Mouse (Mus musculus) erythroblast, embryonic 14.5 days (primary cell): ENCODE measurements around the gene Xxylt1. TPM values are rescaled to one million over a fixed set of nuclear protein-coding genes. Genes with fewer than 3 reads are reported as not detected.

Source experiments
- H3K27me3 ChIP-seq: 2 replicates; pipeline ENCODE4 v1.6.1; 2012; ENCODE audit warnings: inconsistent platforms; ENCODE audit not compliant: control insufficient read depth
- H3K36me3 ChIP-seq: 2 replicates; pipeline ENCODE4 v1.6.1; 2012; ENCODE audit warnings: mild to moderate bottlenecking, inconsistent platforms; ENCODE audit not compliant: control insufficient read depth
- H3K4me1 ChIP-seq: 2 replicates; pipeline ENCODE4 v1.6.1; 2012; ENCODE audit warnings: inconsistent platforms; ENCODE audit not compliant: control insufficient read depth
- H3K4me3 ChIP-seq: replicated peaks from 2 replicates; pipeline ENCODE3; 2012; ENCODE audit warnings: moderate library complexity, mild to moderate bottlenecking, inconsistent platforms
- H3K9me3 ChIP-seq: 2 replicates; pipeline ENCODE4 v1.6.1; 2012; ENCODE audit warnings: low read length, inconsistent platforms, mixed read lengths; ENCODE audit not compliant: control insufficient read depth
- GATA1 ChIP-seq: IDR thresholded peaks from 2 replicates; pipeline ENCODE4 v1.6.1; 2012; ENCODE audit warnings: low read length, inconsistent platforms, mixed read lengths
- TAL1 ChIP-seq: IDR thresholded peaks from 3 replicates; pipeline ENCODE4 v1.6.1; 2012; ENCODE audit warnings: low read length, inconsistent platforms, mixed read lengths
- polyA plus RNA-seq: library from polyadenylated mRNA; stranded (reverse); fragments of >175 nt; gene quantifications from 2 replicates; pipeline ENCODE4 v1.2.3, GENCODE M21; 2012

The Xxylt1 gene
- polyA plus RNA-seq, 1 experiment, result 0.04 TPM

GRCm38 (mm10) chr16:30966684-30967083 lies 114.5 kb downstream of the Xxylt1 start:
- TF ChIP-seq GATA1 (no peak), TAL1 (no peak)
- Histone ChIP-seq H3K9me3 (no peaks in the 10 kb centered on the region), H3K36me3 (no peaks in the 10 kb centered on the region), H3K4me1 (no peaks in the 10 kb centered on the region), H3K4me3 (no peak overlapping the region), H3K27me3 (no peaks in the 10 kb centered on the region)

- Histone ChIP-seq H3K4me3 (no peak overlapping the region), H3K9me3 (no peaks in the 10 kb centered on the region), H3K36me3 (no peaks in the 10 kb centered on the region), H3K27me3 (no peaks in the 10 kb centered on the region), H3K4me1 (no peaks in the 10 kb centered on the region)
- TF ChIP-seq TAL1 (no peak), GATA1 (no peak)
These were observed 116.3 kb downstream of the Xxylt1 start for GRCm38 (mm10) chr16:30964891-30965290.

- no peak for TF ChIP-seq TAL1
- TF ChIP-seq GATA1, result no peak
- no peaks in the 10 kb centered on the region for H3K4me1 ChIP-seq
- no peaks in the 10 kb centered on the region for H3K36me3 ChIP-seq
- no peaks in the 10 kb centered on the region for H3K9me3 ChIP-seq
- no peak overlapping the region for H3K4me3 ChIP-seq
- H3K27me3 ChIP-seq, result no peaks in the 10 kb centered on the region
These were observed 116.8 kb downstream of the Xxylt1 start for GRCm38 (mm10) chr16:30964411-30964810.

- H3K36me3 ChIP-seq, result no peaks in the 10 kb centered on the region
- H3K4me1 ChIP-seq, result no peaks in the 10 kb centered on the region
- no peaks in the 10 kb centered on the region for H3K27me3 ChIP-seq
- no peak for TF ChIP-seq TAL1
- no peak for TF ChIP-seq GATA1
- no peaks in the 10 kb centered on the region for H3K9me3 ChIP-seq
- no peak overlapping the region for H3K4me3 ChIP-seq
These were observed 118.7 kb downstream of the Xxylt1 start for GRCm38 (mm10) chr16:30962515-30962914.

- Histone ChIP-seq H3K9me3 (no peaks in the 10 kb centered on the region), H3K36me3 (peaks cover 3% of the 10 kb centered on the region; the same call in 1 of the 2 replicates), H3K27me3 (no peaks in the 10 kb centered on the region), H3K4me3 (no peak overlapping the region), H3K4me1 (no peaks in the 10 kb centered on the region)
- TF ChIP-seq TAL1 (no peak), GATA1 (no peak)
These were observed 120.1 kb downstream of the Xxylt1 start for GRCm38 (mm10) chr16:30961176-30961575.

GRCm38 (mm10) chr16:30960266-30960665 lies 121.0 kb downstream of the Xxylt1 start:
- Histone ChIP-seq H3K4me1 (no peaks in the 10 kb centered on the region), H3K9me3 (no peaks in the 10 kb centered on the region), H3K4me3 (no peak overlapping the region), H3K27me3 (no peaks in the 10 kb centered on the region), H3K36me3 (peaks cover 3% of the 10 kb centered on the region; the same call in 1 of the 2 replicates)
- TF ChIP-seq TAL1, result no peak
- TF ChIP-seq GATA1, result no peak

GRCm38 (mm10) chr16:30959692-30960091 lies 121.5 kb downstream of the Xxylt1 start:
- Histone ChIP-seq H3K27me3 (no peaks in the 10 kb centered on the region), H3K9me3 (no peaks in the 10 kb centered on the region), H3K36me3 (peaks cover 3% of the 10 kb centered on the region; the same call in 1 of the 2 replicates), H3K4me1 (no peaks in the 10 kb centered on the region), H3K4me3 (no peak overlapping the region)
- TF ChIP-seq TAL1 (no peak), GATA1 (no peak)

GRCm38 (mm10) chr16:30956141-30956540 lies 125.1 kb downstream of the Xxylt1 start:
- H3K4me3 ChIP-seq, result no peak overlapping the region
- H3K9me3 ChIP-seq, result no peaks in the 10 kb centered on the region
- no peak for TF ChIP-seq GATA1
- TF ChIP-seq TAL1, result no peak
- H3K4me1 ChIP-seq, result no peaks in the 10 kb centered on the region
- H3K36me3 ChIP-seq, result peaks cover 3% of the 10 kb centered on the region; the same call in 1 of the 2 replicates
- no peaks in the 10 kb centered on the region for H3K27me3 ChIP-seq

- Histone ChIP-seq H3K27me3 (no peaks in the 10 kb centered on the region), H3K36me3 (no peaks in the 10 kb centered on the region), H3K9me3 (no peaks in the 10 kb centered on the region; the same call in 1 of the 2 replicates), H3K4me1 (no peaks in the 10 kb centered on the region), H3K4me3 (no peak overlapping the region)
- TF ChIP-seq GATA1 (no peak), TAL1 (no peak)
These were observed 132.6 kb downstream of the Xxylt1 start for GRCm38 (mm10) chr16:30948636-30949035.

- no peaks in the 10 kb centered on the region for H3K36me3 ChIP-seq
- H3K4me3 ChIP-seq, result no peak overlapping the region
- no peak for TF ChIP-seq TAL1
- no peak for TF ChIP-seq GATA1
- H3K9me3 ChIP-seq, result no peaks in the 10 kb centered on the region; the same call in 1 of the 2 replicates
- H3K4me1 ChIP-seq, result no peaks in the 10 kb centered on the region
- H3K27me3 ChIP-seq, result no peaks in the 10 kb centered on the region
These were observed 133.0 kb downstream of the Xxylt1 start for GRCm38 (mm10) chr16:30948216-30948615.
